Mouse (Mus musculus): Measurements from ENCODE around the gene Ccr4. TPM values are rescaled to one million over a fixed set of nuclear protein-coding genes. Genes with fewer than 3 reads are reported as not detected.
"Not testable (repeated sequence)": the region's sequence is repeated elsewhere in the genome, so short reads cannot be mapped to it uniquely, and the experiment has no call there.

The Ccr4 gene
- total RNA-seq, 1 experiment from 2014 or later: not detected

DNA sequence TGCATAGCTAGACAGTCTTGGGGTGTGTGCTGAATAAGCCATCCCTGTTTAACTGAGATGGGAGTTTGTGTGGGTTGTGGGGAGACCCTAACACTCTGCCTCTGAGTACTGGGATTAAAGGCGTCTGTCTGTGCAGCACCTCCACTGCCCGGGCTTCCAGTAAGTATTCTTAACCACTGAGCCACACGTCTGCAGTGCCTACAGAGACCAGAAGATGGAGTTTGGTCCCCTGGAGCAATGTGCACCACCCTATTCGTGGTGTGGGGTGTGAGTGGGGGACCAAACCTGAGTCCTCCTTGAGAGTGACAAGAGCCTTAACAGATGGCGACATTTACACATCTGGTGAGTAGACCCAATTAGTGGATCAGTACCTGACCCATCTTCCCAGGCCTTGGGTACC, 17.3 kb upstream of the Ccr4 start:
- DNase-seq: no peak

GRCm38 (mm10) chr9:114520529-114520928, 15.8 kb upstream of the Ccr4 start:
- DNase-seq: not testable (repeated sequence)

- DNase-seq: no peak
These were observed 14.2 kb upstream of the Ccr4 start for GRCm38 (mm10) chr9:114518812-114519477.

GRCm38 (mm10) chr9:114517924-114518497, 13.3 kb upstream of the Ccr4 start:
- DNase-seq: no peak

DNA sequence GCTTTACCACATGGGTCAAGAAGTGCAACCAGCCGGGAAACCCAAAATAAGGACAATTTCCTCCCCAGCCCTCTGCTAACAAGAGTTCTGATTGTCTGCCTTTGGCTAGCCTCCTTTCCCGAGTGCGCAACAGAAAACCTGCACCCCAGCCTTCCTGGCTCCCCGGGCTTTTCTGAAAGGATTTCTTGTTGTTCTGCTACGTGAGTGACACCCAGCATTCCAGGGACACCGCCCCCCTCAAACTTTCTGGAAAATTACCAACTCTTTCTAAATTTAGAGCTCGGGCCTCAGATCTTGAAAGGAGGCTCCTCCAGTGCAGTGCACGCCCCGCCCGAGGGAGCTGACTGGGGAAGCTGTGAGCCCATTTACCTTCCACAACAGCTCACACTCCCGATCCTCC, 10.6 kb upstream of the Ccr4 start, which contains the start of gene C130032M10Rik:
Gene C130032M10Rik (plus strand): TSS at position 334 of the 400 bp plus-strand sequence.
- DNase-seq: peak; percentile 23

DNA sequence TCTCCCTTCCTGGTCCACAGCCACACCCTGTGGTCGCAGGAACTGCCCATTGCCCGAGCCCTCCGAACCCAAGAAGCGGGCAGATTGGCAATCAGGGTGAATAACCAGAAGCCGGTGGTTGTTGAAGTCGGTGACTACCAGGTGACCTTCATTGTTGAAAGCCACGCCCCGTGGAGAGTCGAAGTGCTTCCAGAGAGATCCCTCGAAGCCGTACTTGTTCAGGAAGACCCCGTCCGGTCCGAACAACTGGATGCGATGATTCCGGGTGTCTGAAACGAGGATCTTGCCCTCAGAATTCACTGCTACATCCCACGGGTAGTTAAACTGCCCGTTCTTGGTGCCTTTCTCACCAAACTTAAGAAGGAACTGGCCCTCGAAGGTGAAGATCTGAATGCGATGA, 8.1 kb upstream of the Ccr4 start:
- DNase-seq: no peak

GRCm38 (mm10) chr9:114509785-114510184, 5.1 kb upstream of the Ccr4 start:
- DNase-seq: no peak

DNA sequence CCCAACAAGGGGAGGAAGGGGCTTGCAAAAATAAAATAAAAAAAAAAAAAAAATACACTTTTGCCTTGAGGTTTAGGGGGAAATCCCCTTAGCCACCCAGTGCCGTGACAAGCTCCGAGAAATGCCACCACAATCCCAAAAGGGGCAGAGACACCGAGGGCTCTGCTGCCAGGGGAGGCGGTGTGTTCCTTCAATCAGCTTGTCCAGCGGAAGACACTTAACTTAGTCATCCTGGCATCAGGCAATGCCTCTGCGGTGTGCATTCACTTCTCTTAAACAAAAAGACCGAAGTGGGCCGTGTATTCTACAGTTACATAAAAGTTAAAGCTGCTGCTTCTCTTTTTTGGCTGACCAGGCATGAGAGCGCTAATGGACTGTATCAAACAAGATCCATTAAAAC, 2.7 kb upstream of the Ccr4 start:
- DNase-seq: no peak

- DNase-seq: no peak
These were observed 1.8 kb upstream of the Ccr4 start for GRCm38 (mm10) chr9:114506564-114506963.

GRCm38 (mm10) chr9:114502711-114503427, 1.8 kb downstream of the Ccr4 start:
- DNase-seq: no peak

GRCm38 (mm10) chr9:114501913-114502312, 2.8 kb downstream of the Ccr4 start:
- no peak for DNase-seq

GRCm38 (mm10) chr9:114501111-114501510, 3.6 kb downstream of the Ccr4 start:
- no peak for DNase-seq

DNA sequence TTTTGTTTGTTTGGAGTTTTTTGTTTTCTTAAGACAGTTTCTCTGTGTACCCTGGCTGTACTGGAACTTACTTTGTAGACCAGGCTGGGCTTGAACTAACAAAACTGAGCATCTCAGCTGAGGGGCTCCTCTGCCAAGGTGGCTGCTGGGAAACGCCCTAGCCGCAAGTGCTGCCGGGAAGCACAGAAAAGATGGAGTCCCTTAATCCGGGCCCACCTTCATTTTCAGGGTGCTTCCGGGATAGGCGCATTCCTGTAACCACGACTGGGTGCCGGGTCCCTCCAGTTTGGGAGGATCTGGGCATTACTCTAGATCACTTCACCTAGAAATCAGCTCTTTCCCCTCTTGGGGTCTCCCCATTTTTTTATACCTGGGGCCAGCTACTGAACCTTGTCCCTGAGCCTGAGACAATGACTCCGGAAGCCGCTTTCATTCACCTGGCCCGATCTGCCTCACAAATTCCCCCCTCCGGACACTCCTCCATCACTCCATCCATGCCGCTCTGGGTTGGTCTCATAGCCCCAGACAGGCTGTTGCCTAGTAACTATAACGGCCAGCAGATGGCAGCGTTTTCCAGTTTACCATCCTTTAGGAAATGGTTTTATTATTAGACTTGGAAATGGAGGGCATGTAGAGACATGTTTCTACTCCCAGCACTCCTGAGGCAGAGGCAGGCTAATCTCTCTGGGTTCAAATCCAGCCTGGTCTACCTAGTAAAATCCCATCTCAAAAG, 4.8 kb downstream of the Ccr4 start:
- DNase-seq: peak; percentile 83

GRCm38 (mm10) chr9:114498218-114498617, 6.5 kb downstream of the Ccr4 start:
- peak; percentile 94 for DNase-seq

- no peak for DNase-seq
These were observed 8.2 kb downstream of the Ccr4 start for GRCm38 (mm10) chr9:114496469-114496868.

DNA sequence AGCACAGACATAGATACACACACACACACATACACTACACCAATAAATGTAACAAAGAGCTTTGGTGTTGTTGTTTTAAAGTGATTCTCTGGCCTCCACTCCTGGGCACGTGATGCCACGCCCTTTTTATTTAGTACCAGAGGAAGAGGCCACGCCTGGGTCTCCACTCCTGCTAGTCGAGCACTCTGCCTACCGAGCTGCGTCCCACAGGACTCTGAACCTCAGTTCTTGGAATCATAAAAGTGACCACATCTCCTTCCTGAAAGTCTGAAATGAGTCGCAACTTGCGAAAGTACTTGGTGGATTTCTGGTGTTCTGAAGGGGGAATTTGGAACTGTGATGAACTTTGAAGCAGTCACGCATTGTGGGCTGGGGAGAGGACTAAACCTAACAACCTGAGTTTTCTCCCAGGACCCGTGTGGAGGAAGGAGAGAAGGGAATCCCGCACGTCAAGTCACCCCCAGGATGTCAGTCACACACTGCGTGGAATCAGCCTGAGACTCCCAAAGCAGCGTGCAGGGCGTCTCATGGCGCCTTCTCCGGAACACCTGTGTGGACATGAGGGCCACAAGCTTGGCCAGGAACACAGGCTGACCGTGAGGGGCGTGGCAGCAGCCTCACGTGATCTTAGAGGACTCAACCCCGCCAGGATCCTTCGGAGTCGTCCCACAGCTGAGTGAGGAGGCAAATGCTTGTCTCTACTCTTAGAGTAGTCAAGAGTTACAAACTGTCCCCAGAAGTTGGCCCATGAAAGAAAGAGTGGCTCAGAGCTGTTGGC, 17.0 kb downstream of the Ccr4 start:
- DNase-seq: no peak

DNA sequence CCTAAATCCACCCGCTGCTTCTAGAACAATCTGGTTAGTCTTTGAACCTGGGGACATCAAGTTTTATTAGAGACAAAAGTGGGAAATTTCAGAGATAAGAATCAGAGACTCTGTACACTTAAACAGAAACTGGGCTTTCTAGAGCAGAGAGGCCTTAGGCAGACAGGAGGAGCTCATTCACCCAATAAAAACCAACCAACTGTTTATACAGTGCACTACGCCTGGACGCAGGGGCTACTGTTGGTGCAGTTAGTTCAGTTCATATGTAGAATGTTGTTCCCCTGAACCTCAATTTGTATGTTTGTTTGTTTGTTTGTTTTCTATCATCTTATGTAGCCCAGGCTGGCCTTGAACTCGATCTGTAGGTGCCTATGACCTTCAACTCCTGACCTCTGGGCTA, 17.9 kb downstream of the Ccr4 start:
- no peak for DNase-seq

GRCm38 (mm10) chr9:114484771-114485170, 19.9 kb downstream of the Ccr4 start:
- no peak for DNase-seq

GRCm38 (mm10) chr9:114480940-114481339, 23.8 kb downstream of the Ccr4 start:
- no peak for DNase-seq

- no peak for DNase-seq
These were observed 27.7 kb downstream of the Ccr4 start for GRCm38 (mm10) chr9:114477019-114477418.

DNA sequence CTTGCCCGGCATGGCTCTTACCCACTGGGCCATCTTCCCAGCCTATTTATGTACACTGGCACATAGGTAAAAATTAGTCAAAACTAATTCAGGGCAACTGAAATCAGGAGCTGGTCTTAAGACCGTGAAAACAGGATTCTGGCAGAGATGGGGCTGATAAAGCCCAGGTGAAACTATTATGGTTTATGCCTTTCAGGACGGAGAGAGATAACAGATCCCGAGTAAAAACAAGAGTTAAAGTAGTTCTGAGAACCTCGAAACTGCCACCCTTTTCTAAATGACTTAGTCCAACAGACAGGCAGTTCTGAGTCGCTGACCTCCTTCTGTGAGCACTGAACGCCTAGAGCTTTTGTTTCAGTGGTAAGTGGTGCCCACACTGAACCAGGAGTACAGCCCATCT, 32.8 kb downstream of the Ccr4 start:
- DNase-seq: no peak

DNA sequence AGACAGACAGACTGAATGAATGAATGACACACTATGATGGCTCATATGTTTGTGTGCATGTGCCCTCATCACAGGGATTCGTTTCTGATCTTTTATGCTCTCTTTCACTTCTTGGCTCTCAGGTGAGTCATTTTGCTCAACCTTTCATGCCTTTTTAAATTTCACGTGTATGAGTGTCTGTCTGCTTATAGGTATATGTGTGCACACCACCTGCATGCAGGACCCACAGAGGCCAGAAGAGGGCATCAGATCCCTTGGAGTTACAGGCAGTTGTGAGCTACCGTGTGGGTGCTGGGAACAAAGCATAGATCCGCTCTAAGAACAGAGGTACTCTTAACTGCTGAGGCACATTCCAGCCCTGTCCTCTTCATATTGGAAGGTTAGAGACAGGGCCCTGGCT, 36.0 kb downstream of the Ccr4 start:
- no peak for DNase-seq

All from adrenal gland, postnatal 14 days (tissue).